Mouse (Mus musculus) granulocyte monocyte progenitor cell, adult 5-6 weeks (primary cell): ENCODE measurements at regions not wholly inside any gene's neighbourhood (a gene's known extent, or its start where the extent isn't known, plus 50 kb on each side); places are given as distances from the start of the nearest gene placed in this dataset.
"Not testable (repeated sequence)": the region's sequence is repeated elsewhere in the genome, so short reads cannot be mapped to it uniquely, and the experiment has no call there.

Experiments
- ATAC-seq: replicated peaks from 2 replicates; pipeline ENCODE4 v1.8.0; 2016; ENCODE audit warnings: mild to moderate bottlenecking, moderate TSS enrichment, inconsistent platforms; ENCODE audit not compliant: poor library complexity, severe bottlenecking

- ATAC-seq = not testable (repeated sequence)
Measured at GRCm38 (mm10) chr8:112236751-112237150, 221.9 kb upstream of the Gm6793 start.

- ATAC-seq = no peak
Measured at GRCm38 (mm10) chr8:112219656-112220055, 204.8 kb upstream of the Gm6793 start.

- ATAC-seq = no peak
Measured at GRCm38 (mm10) chr8:112212170-112212569, 197.3 kb upstream of the Gm6793 start.

- no peak for ATAC-seq
Measured at GRCm38 (mm10) chr8:112196423-112196822, 181.6 kb upstream of the Gm6793 start.

DNA sequence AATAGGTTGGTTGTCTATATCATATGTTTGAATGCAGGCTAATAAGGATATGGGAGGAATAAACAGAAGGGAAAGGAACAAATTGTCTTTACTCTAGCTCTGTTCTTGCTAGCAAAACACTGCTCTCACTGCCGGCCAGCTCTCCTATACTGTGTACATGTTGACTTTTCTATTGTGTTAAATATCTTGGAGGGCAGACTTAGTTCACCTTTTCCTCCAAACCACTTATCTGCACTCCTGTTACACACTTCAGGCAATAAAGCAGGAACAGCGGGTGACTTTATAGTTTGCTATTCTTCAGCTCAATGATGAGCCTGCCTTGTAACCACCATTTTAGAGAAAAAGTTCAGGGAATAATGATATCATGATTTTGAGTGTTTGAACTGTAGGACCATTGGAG, 181.0 kb upstream of the Gm6793 start:
- no peak for ATAC-seq

GRCm38 (mm10) chr8:112191846-112192245, 177.0 kb upstream of the Gm6793 start:
- ATAC-seq = no peak

GRCm38 (mm10) chr8:112189698-112190097, 174.9 kb upstream of the Gm6793 start:
- ATAC-seq = no peak

DNA sequence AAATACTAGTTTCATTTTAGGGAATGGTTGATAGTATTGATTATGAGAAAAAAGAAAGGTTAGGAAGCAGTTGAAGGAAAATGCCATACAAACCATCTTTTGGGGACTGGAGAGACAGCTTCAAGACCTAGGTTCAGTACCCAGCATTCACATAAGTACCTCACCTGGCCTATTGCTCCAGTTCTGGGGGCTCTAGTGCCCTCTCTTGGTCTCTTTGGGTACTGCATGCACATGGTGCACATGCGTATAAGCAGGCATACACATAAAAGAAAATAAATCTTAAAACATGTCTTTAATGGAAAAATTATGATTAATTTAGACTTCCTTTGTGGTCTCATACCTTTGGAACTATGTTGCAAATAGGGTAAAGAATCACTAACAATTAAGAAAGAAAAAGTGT, 155.3 kb upstream of the Gm6793 start:
- ATAC-seq = no peak

DNA sequence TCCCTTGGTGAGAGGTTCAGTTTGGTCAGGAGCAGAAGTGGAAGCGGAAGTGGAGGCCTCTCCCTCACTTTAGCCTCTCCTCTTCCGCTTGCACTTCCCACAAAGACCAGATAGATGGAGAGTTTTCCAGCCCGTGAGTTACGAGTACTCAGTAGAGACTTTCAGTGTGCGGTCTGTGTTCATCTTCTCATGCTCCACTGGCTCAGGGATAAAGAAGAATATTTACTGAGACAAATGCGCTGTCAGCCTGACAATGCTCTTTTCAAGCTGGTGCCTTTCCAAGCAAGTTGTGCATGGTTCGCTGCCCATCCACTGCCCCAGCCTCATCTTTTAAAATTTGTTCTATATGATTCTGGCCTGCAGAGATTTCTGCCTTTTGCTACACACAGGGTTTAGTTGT, 141.8 kb upstream of the Gm6793 start:
- ATAC-seq = no peak

DNA sequence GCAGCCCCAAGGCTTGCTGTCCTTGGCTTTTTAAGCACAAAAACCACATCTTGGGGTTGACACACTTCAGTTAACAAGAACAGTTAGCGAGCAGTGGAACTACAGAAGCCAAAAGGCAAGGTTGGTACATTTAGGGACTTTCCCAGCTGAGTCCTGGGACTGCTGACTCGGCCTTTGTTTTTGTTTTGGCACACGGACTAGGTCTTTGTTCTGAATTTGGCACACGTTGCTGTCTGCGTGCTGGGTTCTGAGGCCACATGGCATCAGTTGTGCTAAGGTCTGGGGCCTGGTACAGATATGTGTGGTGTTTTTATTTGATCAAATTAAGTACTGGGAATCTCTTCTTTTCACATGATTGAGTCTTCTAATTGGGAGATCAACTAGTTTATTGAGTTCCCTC, 124.1 kb upstream of the Gm6793 start:
- no peak for ATAC-seq

DNA sequence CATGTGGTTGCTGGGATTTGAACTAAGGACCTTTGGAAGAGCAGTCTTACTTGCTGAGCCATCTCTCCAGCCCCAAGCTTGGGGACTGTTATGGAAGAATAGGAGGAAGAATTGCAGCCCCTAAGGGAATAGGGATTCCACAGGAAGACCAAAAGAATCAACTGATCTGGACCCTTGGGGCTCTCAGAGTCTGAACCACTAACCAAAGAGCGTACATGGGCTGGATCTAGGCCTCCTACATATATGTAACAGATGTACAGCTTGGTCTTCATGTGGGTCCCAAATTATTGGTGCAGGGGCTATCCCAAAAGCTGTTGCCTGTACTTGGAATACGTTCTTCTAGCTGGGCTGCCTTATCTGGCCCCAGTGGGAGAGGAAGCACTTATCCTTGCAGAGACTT, 115.4 kb upstream of the Gm6793 start:
- no peak for ATAC-seq

DNA sequence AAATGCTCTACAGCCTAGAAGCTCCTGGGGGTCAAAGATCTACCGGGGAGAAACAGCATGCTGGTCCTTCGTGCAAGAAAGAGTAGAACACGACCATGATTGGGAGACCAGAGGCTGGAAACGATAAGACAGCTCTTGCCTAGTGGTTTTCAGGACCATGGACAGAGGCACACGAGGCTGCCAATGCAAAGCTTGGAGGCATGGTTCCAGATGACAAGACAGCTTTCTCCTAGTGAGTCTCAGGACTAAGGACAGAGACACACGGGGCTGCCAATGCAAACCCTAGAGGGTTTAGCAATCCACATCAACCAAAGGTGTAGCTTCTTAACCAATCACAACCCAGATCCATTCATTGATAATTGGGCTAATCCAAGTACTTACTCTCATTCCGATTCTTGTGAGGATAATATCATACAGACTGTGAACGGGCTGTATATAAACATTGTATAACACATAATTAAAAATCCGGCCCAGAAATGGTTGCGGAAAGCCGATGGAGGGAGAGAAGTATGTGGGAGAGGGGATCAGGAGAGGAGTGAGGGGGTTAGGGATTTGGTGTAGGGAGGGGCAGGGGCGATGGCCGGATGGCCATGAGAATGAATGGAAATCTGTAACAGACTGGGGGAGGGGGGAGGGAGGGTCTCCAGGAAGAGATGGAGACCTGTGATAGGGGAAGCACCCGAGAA, 114.1 kb upstream of the Gm6793 start:
- peak; percentile 46 for ATAC-seq

- no peak for ATAC-seq
Measured at GRCm38 (mm10) chr8:112111950-112112349, 97.1 kb upstream of the Gm6793 start.

GRCm38 (mm10) chr8:112097883-112098635, 83.2 kb upstream of the Gm6793 start:
- no peak for ATAC-seq

DNA sequence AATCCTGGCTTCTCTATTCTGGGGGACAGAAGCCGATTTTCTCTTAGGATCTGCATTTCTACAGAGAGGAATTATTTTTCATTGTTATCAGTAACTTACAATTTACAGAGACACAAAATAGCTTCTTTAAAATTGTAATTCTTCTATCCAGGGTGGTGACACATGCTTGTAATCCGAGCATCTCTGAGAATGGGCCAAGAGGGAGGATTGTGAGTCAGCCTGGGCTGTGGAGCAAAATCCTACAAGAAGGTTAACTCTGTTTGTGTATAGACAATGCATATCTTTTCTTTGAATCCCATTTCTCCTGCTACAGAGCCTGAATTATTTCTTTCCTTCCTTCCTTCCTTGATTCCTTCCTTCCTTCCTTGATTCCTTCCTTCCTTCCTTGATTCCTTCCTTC, 80.0 kb upstream of the Gm6793 start:
- no peak for ATAC-seq

- no peak for ATAC-seq
Measured at GRCm38 (mm10) chr8:112093554-112093953, 78.7 kb upstream of the Gm6793 start.

GRCm38 (mm10) chr8:112092831-112093230, 78.0 kb upstream of the Gm6793 start:
- no peak for ATAC-seq

DNA sequence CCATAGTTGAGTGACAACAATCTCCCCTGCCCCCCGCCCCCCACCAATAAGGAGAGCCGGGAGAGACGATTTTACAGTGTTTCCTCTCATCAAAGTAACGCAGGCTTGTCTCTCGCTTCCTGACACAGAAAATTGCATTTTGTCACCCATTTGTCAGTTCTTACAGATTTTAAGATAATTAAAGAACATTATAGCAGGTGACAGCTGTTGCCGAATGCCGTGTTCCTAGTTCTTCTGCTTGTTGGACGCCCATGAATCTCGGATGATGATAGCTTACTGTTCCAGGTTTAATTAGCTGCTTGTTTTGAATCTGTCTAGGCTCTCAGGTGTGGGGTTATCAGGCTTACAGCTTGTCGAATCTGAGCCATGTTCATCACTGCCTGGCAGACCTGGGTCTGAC, 63.8 kb upstream of the Gm6793 start:
- ATAC-seq = no peak

DNA sequence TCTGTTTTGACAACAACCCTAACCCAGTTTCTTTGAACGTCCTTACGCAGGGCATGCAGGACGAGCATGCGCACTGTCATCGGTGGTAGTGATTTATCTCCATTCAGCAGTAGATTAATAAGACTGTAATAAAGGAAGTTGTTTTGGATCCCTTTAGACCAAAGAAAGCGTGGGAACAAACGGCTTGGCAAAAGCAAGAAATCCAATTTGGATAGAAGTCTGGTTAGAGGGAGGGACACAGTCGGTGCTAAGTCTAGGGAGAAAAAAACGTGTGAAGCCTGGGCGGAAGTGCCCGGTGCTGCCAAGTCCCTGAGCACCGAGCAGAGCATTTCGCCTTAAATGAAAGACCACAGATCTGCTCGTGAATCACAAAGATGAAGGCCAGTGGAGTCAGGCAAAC, 57.4 kb upstream of the Gm6793 start:
- no peak for ATAC-seq

DNA sequence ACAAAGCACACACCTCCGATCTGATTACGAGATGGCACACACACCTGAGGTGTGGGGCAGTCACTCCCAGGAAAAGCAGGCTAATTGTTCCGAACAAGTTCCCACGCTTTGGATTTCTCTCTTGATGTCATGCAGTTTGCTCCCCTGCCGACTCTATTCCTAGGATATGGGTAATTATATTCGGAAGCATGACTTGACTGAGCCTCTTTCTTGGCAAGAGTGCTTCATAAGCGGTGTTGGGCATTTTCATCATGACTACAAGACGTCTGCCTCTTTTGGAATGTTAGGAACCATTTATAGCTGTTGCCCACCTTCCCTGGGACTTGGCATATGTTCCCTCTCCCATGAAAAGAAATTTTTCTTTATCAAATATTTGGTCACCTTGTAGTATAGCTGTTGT, 55.4 kb upstream of the Gm6793 start:
- no peak for ATAC-seq
